Mouse (Mus musculus) liver, embryonic 14.5 days (tissue): ENCODE data around the gene Kcnh7.

Experiments
- CTCF ChIP-seq: IDR thresholded peaks from 2 replicates; pipeline ENCODE4 v1.5.1; 2016; ENCODE audit warnings: antibody characterized with exemption, low read depth, control low read depth
- EP300 ChIP-seq: IDR thresholded peaks from 2 replicates; pipeline ENCODE4 v1.6.1; 2016; ENCODE audit warnings: antibody characterized with exemption, low read depth

GRCm38 (mm10) chr2:62816016-62816415 is 368.1 kb downstream of the Kcnh7 start:
- TF ChIP-seq CTCF = no peak
- TF ChIP-seq EP300 = no peak
